18 mouse cellular contexts compared by ENCODE assay signal in the genomic region with DNA sequence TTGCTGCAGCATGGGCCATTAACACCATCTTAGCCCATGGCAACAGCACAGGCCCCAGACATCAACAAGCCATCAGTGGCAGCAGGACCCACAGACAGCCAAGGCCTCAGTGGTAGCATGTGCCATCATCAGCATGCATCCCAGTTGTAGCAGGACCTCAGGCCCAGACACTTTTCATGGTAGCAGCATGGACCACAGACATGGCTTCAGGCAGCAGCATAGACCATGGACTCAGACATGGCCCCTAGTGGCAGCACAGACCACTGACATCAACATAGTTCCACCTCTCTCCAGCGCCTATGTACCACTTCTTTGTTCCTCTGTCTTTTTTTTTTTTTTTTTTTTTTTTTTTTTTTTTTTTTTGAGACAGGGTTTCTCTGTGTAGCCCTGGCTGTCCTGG.
DNase-seq lines count a peak whose midpoint lies in the region; ATAC-seq and TF ChIP-seq lines count a peak whose summit lies in the region.
"Had no signal": no experiment of that assay in that cellular context is flagged by ENCODE, and none has a peak within 500 bp of the region (broad histone marks: within the 10 kb centered on the region; RNA-seq: fewer than 3 reads in every experiment).

No protein-coding gene starts in this region.

- no peaks in the 10 kb centered on the region for H3K9me3 ChIP-seq in kidney, postnatal 0 days (replicated peaks; ENCODE audit: low read length)
- peaks cover 6% of the 10 kb centered on the region; the same call in 1 of the 2 replicates for H3K9me3 ChIP-seq in midbrain, embryonic 13.5 days
- H3K9me3 ChIP-seq in midbrain, embryonic 10.5 days (replicated peaks), result peaks cover 5% of the 10 kb centered on the region
- H3K9me3 ChIP-seq in liver, embryonic 13.5 days (replicated peaks), result no peaks in the 10 kb centered on the region
- no peaks in the 10 kb centered on the region for H3K9me3 ChIP-seq in stomach, postnatal 0 days (ENCODE audit: control insufficient read depth, low read length)

- H3K4me3 ChIP-seq in kidney, postnatal 0 days (replicated peaks; ENCODE audit: low read depth, low read length), result no peak overlapping the region
- H3K4me3 ChIP-seq in midbrain, embryonic 13.5 days (replicated peaks), result no peak overlapping the region
- H3K4me3 ChIP-seq in midbrain, embryonic 10.5 days, result no peak overlapping the region
- H3K4me3 ChIP-seq in liver, embryonic 13.5 days (replicated peaks), result no peak overlapping the region
- no peak overlapping the region for H3K4me3 ChIP-seq in stomach, postnatal 0 days (ENCODE audit: low read depth, low read length)
- H3K4me3 ChIP-seq: embryonic facial prominence, embryonic 12.5 days; erythroblast, embryonic 14.5 days; limb, embryonic 12.5 days had no signal

- 0 out of 2 replicates have a peak, but pooled peaks have one; percentile 17 for TF ChIP-seq CTCF in kidney, postnatal 0 days (IDR thresholded peaks at IDR 0.05; ENCODE audit: low read depth)
- peak; percentile 22; the same call in 1 of the 2 replicates for TF ChIP-seq CTCF in stomach, postnatal 0 days (IDR thresholded peaks at IDR 0.05; ENCODE audit: low read depth)

- no peaks in the 10 kb centered on the region for H3K4me1 ChIP-seq in kidney, postnatal 0 days (replicated peaks; ENCODE audit: insufficient read depth, low read length)
- H3K4me1 ChIP-seq in midbrain, embryonic 13.5 days (replicated peaks), result 0 out of 2 replicates have a peak, but pooled peaks cover 7% of the 10 kb centered on the region
- H3K4me1 ChIP-seq in midbrain, embryonic 10.5 days, result no peaks in the 10 kb centered on the region
- H3K4me1 ChIP-seq in liver, embryonic 13.5 days (replicated peaks), result peaks cover 46% of the 10 kb centered on the region
- H3K4me1 ChIP-seq in stomach, postnatal 0 days (replicated peaks; ENCODE audit: control insufficient read depth, insufficient read depth), result no peaks in the 10 kb centered on the region
- H3K4me1 ChIP-seq: embryonic facial prominence, embryonic 12.5 days; limb, embryonic 12.5 days had no signal

- H3K27ac ChIP-seq in kidney, postnatal 0 days, result no peak overlapping the region
- H3K27ac ChIP-seq in midbrain, embryonic 13.5 days, result no peak overlapping the region
- H3K27ac ChIP-seq in midbrain, embryonic 10.5 days (replicated peaks), result no peak overlapping the region
- H3K27ac ChIP-seq in liver, embryonic 13.5 days, result no peak overlapping the region
- H3K27ac ChIP-seq in stomach, postnatal 0 days (replicated peaks), result no peak overlapping the region
- H3K27ac ChIP-seq: embryonic facial prominence, embryonic 12.5 days; limb, embryonic 12.5 days had no signal

- no peak for TF ChIP-seq EP300 in stomach, postnatal 0 days (optimal IDR thresholded peaks at IDR 0.05)

- no peak for DNase-seq in kidney, postnatal 0 days (ENCODE audit: low spot score)
- DNase-seq in kidney, adult 8-10 months, result no peak
- no peak for DNase-seq in midbrain, embryonic 10.5 days (ENCODE audit: low spot score)
- DNase-seq in liver, embryonic 13.5 days, result no peak
- DNase-seq in stomach, postnatal 0 days (ENCODE audit: low spot score), result no peak
- DNase-seq in urinary bladder, adult 2 months (ENCODE audit: low spot score), result no peak
- no peak for DNase-seq in right cerebral cortex, adult 18-20 months
- DNase-seq: cerebellum, adult 9-11 months; gastrocnemius, postnatal 14 days; kidney, postnatal 4 days; lung, adult 18-20 months; retina, postnatal 1 day had no signal

- H3K36me3 ChIP-seq in kidney, postnatal 0 days (ENCODE audit: insufficient read depth, low read length), result no peaks in the 10 kb centered on the region
- peaks cover under 1% of the 10 kb centered on the region; the same call in 1 of the 2 replicates for H3K36me3 ChIP-seq in midbrain, embryonic 13.5 days
- 0 out of 2 replicates have a peak, but pooled peaks cover under 1% of the 10 kb centered on the region for H3K36me3 ChIP-seq in midbrain, embryonic 10.5 days
- H3K36me3 ChIP-seq in liver, embryonic 13.5 days, result no peaks in the 10 kb centered on the region
- no peaks in the 10 kb centered on the region for H3K36me3 ChIP-seq in stomach, postnatal 0 days (ENCODE audit: control insufficient read depth, insufficient read depth, low read length)
- H3K36me3 ChIP-seq: embryonic facial prominence, embryonic 12.5 days; limb, embryonic 12.5 days had no signal

- no peak overlapping the region for H3K9ac ChIP-seq in kidney, postnatal 0 days (ENCODE audit: low read depth, low read length)
- no peak overlapping the region for H3K9ac ChIP-seq in midbrain, embryonic 13.5 days (replicated peaks)
- no peak overlapping the region for H3K9ac ChIP-seq in liver, embryonic 13.5 days
- H3K9ac ChIP-seq in stomach, postnatal 0 days (ENCODE audit: low read length), result no peak overlapping the region
- H3K9ac ChIP-seq: embryonic facial prominence, embryonic 12.5 days; limb, embryonic 12.5 days had no signal

- no peak for ATAC-seq in kidney, postnatal 0 days (replicated peaks; ENCODE audit: low FRiP score, low read depth)
- 0 out of 2 replicates have a peak, but pooled peaks have one; percentile 17 for ATAC-seq in midbrain, embryonic 13.5 days
- 0 out of 2 replicates have a peak, but pooled peaks have one; percentile 15 for ATAC-seq in liver, embryonic 13.5 days (ENCODE audit: low read depth)
- no peak for ATAC-seq in stomach, postnatal 0 days (ENCODE audit: low FRiP score, low TSS enrichment)
- ATAC-seq: forebrain, embryonic 14.5 days; inflammation-experienced regulatory T-cells, adult 6 months had no signal

- no peak overlapping the region for H3K4me2 ChIP-seq in kidney, postnatal 0 days (ENCODE audit: low read length)
- H3K4me2 ChIP-seq in midbrain, embryonic 13.5 days (replicated peaks), result no peak overlapping the region
- no peak overlapping the region for H3K4me2 ChIP-seq in liver, embryonic 13.5 days
- H3K4me2 ChIP-seq in stomach, postnatal 0 days (replicated peaks; ENCODE audit: low read depth), result no peak overlapping the region
- H3K4me2 ChIP-seq: embryonic facial prominence, embryonic 12.5 days; limb, embryonic 12.5 days had no signal

- H3K27me3 ChIP-seq in kidney, postnatal 0 days (ENCODE audit: insufficient read depth, low read length), result no peaks in the 10 kb centered on the region
- H3K27me3 ChIP-seq in midbrain, embryonic 13.5 days, result no peaks in the 10 kb centered on the region
- no peaks in the 10 kb centered on the region for H3K27me3 ChIP-seq in midbrain, embryonic 10.5 days (ENCODE audit: low read depth, poor library complexity, severe bottlenecking)
- no peaks in the 10 kb centered on the region for H3K27me3 ChIP-seq in liver, embryonic 13.5 days
- H3K27me3 ChIP-seq in stomach, postnatal 0 days (ENCODE audit: control insufficient read depth, insufficient read depth, low read length), result no peaks in the 10 kb centered on the region
- H3K27me3 ChIP-seq: embryonic facial prominence, embryonic 12.5 days; limb, embryonic 12.5 days had no signal

- WGBS in kidney, postnatal 0 days, result 89% methylated on average over 1 of the region's 1 CpGs
- 82% methylated on average over 1 of the region's 1 CpGs for WGBS in midbrain, embryonic 13.5 days
- 70% methylated on average over 1 of the region's 1 CpGs for WGBS in midbrain, embryonic 10.5 days
- 73% methylated on average over 1 of the region's 1 CpGs for WGBS in liver, embryonic 13.5 days (ENCODE audit: insufficient replicate concordance)
- 88% methylated on average over 1 of the region's 1 CpGs for WGBS in stomach, postnatal 0 days

Comparison
In these comparisons a context has a peak if more than half of its experiments do, and no peak if none do; other contexts are left out.
1. ATAC-seq: peak in midbrain, embryonic 13.5 days (single experiment) and liver, embryonic 13.5 days (single experiment); none in kidney, postnatal 0 days (single experiment) and stomach, postnatal 0 days (single experiment).